8 mouse cellular contexts compared by ENCODE assay signal in the genomic region with DNA sequence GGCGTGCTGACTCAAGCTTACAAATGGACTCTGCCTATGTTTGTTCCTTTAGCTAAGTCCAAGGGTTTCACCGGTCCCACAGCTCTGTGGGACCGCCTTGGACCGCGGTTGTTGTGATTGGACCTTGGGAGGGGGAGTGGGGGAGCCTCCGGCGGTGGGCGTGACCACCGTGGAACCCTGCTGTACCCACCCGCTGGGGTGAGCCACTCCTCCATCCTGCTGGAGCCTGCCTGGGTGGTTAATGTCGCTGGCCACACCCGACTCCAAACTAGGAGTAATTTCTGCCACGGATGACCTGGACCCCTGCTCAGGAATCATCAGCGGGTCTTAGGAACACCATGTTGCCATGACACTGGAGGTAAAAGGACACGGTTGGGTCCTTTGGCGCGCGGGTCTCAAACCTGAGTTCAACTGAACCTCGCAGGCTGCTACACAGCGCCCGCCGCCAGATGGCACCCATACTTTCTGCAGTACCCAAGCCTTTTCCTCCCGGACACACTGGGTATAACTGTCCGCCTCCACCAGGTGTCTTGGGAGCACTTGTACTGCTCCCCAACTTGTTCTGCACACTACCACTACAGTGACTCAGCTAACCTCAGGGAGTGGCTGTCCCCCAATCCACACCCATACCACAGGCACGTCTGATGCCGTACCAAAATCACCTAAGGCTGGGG. TPM values are rescaled to one million over a fixed set of nuclear protein-coding genes. Genes with fewer than 3 reads are reported as not detected.
DNase-seq lines count a peak whose midpoint lies in the region; ATAC-seq lines count a peak whose summit lies in the region.

No protein-coding gene starts in this region.

- H3K4me2 ChIP-seq in limb, embryonic 15.5 days = peak overlapping the region; percentile 85

- no peaks in the 10 kb centered on the region for H3K9me3 ChIP-seq in embryonic facial prominence, embryonic 10.5 days
- H3K9me3 ChIP-seq in limb, embryonic 15.5 days = no peaks in the 10 kb centered on the region

- peak; percentile 75 for ATAC-seq in limb, embryonic 15.5 days (ENCODE audit: insufficient number of reproducible peaks, low FRiP score, low TSS enrichment, low read depth)
- peak; percentile 92 for ATAC-seq in monocyte, adult 5-6 weeks (replicated peaks; ENCODE audit: insufficient number of reproducible peaks, low FRiP score, low TSS enrichment, poor library complexity, severe bottlenecking)

- no peak overlapping the region; the same call in 1 of the 2 replicates for H3K27ac ChIP-seq in embryonic facial prominence, embryonic 10.5 days (replicated peaks)
- H3K27ac ChIP-seq in limb, embryonic 15.5 days = no peak overlapping the region

- WGBS in embryonic facial prominence, embryonic 10.5 days = 2% methylated on average over 26 of the region's 26 CpGs
- under 1% methylated on average over 26 of the region's 26 CpGs for WGBS in limb, embryonic 15.5 days

- peaks cover 15% of the 10 kb centered on the region for H3K4me1 ChIP-seq in embryonic facial prominence, embryonic 10.5 days
- H3K4me1 ChIP-seq in limb, embryonic 15.5 days = peaks cover 16% of the 10 kb centered on the region

- H3K9ac ChIP-seq in limb, embryonic 15.5 days = no peak overlapping the region

- peak; percentile 76 to 81 for DNase-seq in left cerebral cortex, adult 18-20 months (ENCODE audit: low spot score in 2 of 2)
- DNase-seq in left cerebral cortex, adult 11 months (ENCODE audit: low spot score) = no peak
- peak; percentile 86 for DNase-seq in embryonic facial prominence, embryonic 10.5 days (ENCODE audit: low spot score)
- peak; percentile 79 to 85 for DNase-seq in heart, adult 18-20 months
- DNase-seq in kidney, adult 18-20 months = peak; percentile 88
- peak; percentile 77 to 84 for DNase-seq in spleen, postnatal 36 days (ENCODE audit: low spot score in 2 of 2)

- H3K36me3 ChIP-seq in embryonic facial prominence, embryonic 10.5 days (replicated peaks) = peaks cover 24% of the 10 kb centered on the region
- H3K36me3 ChIP-seq in limb, embryonic 15.5 days = peaks cover 10% of the 10 kb centered on the region

- peak overlapping the region; percentile 58 for H3K4me3 ChIP-seq in embryonic facial prominence, embryonic 10.5 days
- H3K4me3 ChIP-seq in limb, embryonic 15.5 days = peak overlapping the region; percentile 40

- H3K27me3 ChIP-seq in embryonic facial prominence, embryonic 10.5 days (replicated peaks; ENCODE audit: low read depth, poor library complexity, severe bottlenecking) = no peaks in the 10 kb centered on the region
- no peaks in the 10 kb centered on the region for H3K27me3 ChIP-seq in limb, embryonic 15.5 days

RNA-seq across cellular contexts. Expression of gene Pdpk1, which starts 1.3 kb away (rescaled TPM):
- 100 to 1,000 TPM; 114 to 120 TPM for total RNA-seq in left cerebral cortex, adult 18-20 months (2021)
- 30.4 and 30.9 TPM in 2 replicates for polyA plus RNA-seq in embryonic facial prominence, embryonic 10.5 days (2016; fragmentation: Nextera tagmentation; extraction: Ambion mirVana)
- total RNA-seq in heart, adult 18-20 months (2021) = 10 to 100 TPM; 39.7 to 41.1 TPM
- 38.6 and 50.0 TPM in 2 replicates for polyA plus RNA-seq in limb, embryonic 15.5 days (2015; fragmentation: Nextera tagmentation; extraction: Ambion mirVana)
- total RNA-seq in monocyte, adult 5-6 weeks (2017) = 37.3 to 63.3 TPM (median 46.8 TPM) in 3 replicates

RNA-seq across cellular contexts. Expression of gene Amdhd2, which starts 11.5 kb away (rescaled TPM):
- total RNA-seq in left cerebral cortex, adult 18-20 months (2021) = 10 to 100 TPM; 27.3 to 38.0 TPM
- 44.6 and 50.0 TPM in 2 replicates for polyA plus RNA-seq in embryonic facial prominence, embryonic 10.5 days (2016; fragmentation: Nextera tagmentation; extraction: Ambion mirVana)
- 10 to 100 TPM in 1 of 2 experiments, 1 to 10 TPM in 1; 8.3 to 13.5 TPM for total RNA-seq in heart, adult 18-20 months (2021)
- 30.0 and 30.7 TPM in 2 replicates for polyA plus RNA-seq in limb, embryonic 15.5 days (2015; fragmentation: Nextera tagmentation; extraction: Ambion mirVana)
- 6.5 to 24.6 TPM (median 24.4 TPM) in 3 replicates for total RNA-seq in monocyte, adult 5-6 weeks (2017)

RNA-seq across cellular contexts. Expression of gene Atp6v0c, which starts 17.5 kb away (rescaled TPM):
- total RNA-seq in left cerebral cortex, adult 18-20 months (2021) = 1,000 to 10,000 TPM; 1,209 to 1,218 TPM
- 422 and 435 TPM in 2 replicates for polyA plus RNA-seq in embryonic facial prominence, embryonic 10.5 days (2016; fragmentation: Nextera tagmentation; extraction: Ambion mirVana)
- 100 to 1,000 TPM; 241 to 255 TPM for total RNA-seq in heart, adult 18-20 months (2021)
- 488 and 521 TPM in 2 replicates for polyA plus RNA-seq in limb, embryonic 15.5 days (2015; fragmentation: Nextera tagmentation; extraction: Ambion mirVana)
- 55.6 to 90.6 TPM (median 83.3 TPM) in 3 replicates for total RNA-seq in monocyte, adult 5-6 weeks (2017)

RNA-seq across cellular contexts. Expression of gene Tbc1d24, which starts 53.3 kb away (rescaled TPM):
- 10 to 100 TPM; 62.8 to 66.6 TPM for total RNA-seq in left cerebral cortex, adult 18-20 months (2021)
- 6.0 and 6.1 TPM in 2 replicates for polyA plus RNA-seq in embryonic facial prominence, embryonic 10.5 days (2016; fragmentation: Nextera tagmentation; extraction: Ambion mirVana)
- total RNA-seq in heart, adult 18-20 months (2021) = 10 to 100 TPM; 12.3 to 14.4 TPM
- polyA plus RNA-seq in limb, embryonic 15.5 days (2015; fragmentation: Nextera tagmentation; extraction: Ambion mirVana) = 7.3 and 7.4 TPM in 2 replicates
- total RNA-seq in monocyte, adult 5-6 weeks (2017) = 0.68 to 1.0 TPM (median 0.96 TPM) in 3 replicates

RNA-seq across cellular contexts. Expression of gene Ntn3, which starts 57.3 kb away (rescaled TPM):
- 1 to 10 TPM; 8.1 to 8.5 TPM for total RNA-seq in left cerebral cortex, adult 18-20 months (2021)
- 5.0 and 7.3 TPM in 2 replicates for polyA plus RNA-seq in embryonic facial prominence, embryonic 10.5 days (2016; fragmentation: Nextera tagmentation; extraction: Ambion mirVana)
- total RNA-seq in heart, adult 18-20 months (2021) = under 1 TPM; 0.67 to 0.72 TPM
- polyA plus RNA-seq in limb, embryonic 15.5 days (2015; fragmentation: Nextera tagmentation; extraction: Ambion mirVana) = 8.8 and 13.8 TPM in 2 replicates
- total RNA-seq in monocyte, adult 5-6 weeks (2017) = not detected in 3 replicates

Comparison
In these comparisons a context has a peak if more than half of its experiments do, and no peak if none do; other contexts are left out.
1. RNA of gene Atp6v0c, which starts 17.5 kb away (total RNA-seq): 1,209 to 1,218 TPM in left cerebral cortex, adult 18-20 months; 241 to 255 TPM in heart, adult 18-20 months and 55.6 to 90.6 TPM in monocyte, adult 5-6 weeks; every median in the first group is over 4 times any median in the second.